Comparison of ENCODE assay signal across 22 mouse cellular contexts in genomic region chr1:33637827-33638226, GRCm38 (mm10). TPM values are rescaled to one million over a fixed set of nuclear protein-coding genes. Genes with fewer than 3 reads are reported as not detected.
DNase-seq lines count a peak whose midpoint lies in the region; ATAC-seq and TF ChIP-seq lines count a peak whose summit lies in the region.
"Had no signal": no experiment of that assay in that cellular context is flagged by ENCODE, and none has a peak within 500 bp of the region (broad histone marks: within the 10 kb centered on the region; RNA-seq: fewer than 3 reads in every experiment).

No protein-coding gene starts in this region.

- H3K36me3 ChIP-seq in forebrain, embryonic 15.5 days: 0 out of 2 replicates have a peak, but pooled peaks cover 2% of the 10 kb centered on the region
- peaks cover 11% of the 10 kb centered on the region for H3K36me3 ChIP-seq in forebrain, embryonic 14.5 days (ENCODE audit: control insufficient read depth, insufficient read depth, low read length)
- no peaks in the 10 kb centered on the region; the same call in none of the 2 replicates for H3K36me3 ChIP-seq in testis, adult 2 months (ENCODE audit: control insufficient read depth, insufficient read depth, low read length)
- peaks cover 24% of the 10 kb centered on the region for H3K36me3 ChIP-seq in hindbrain, embryonic 12.5 days

- H3K4me2 ChIP-seq in forebrain, embryonic 15.5 days (replicated peaks): no peak overlapping the region
- no peak overlapping the region for H3K4me2 ChIP-seq in forebrain, embryonic 14.5 days (ENCODE audit: low read length)
- H3K4me2 ChIP-seq in hindbrain, embryonic 12.5 days (replicated peaks): no peak overlapping the region
- H3K4me2 ChIP-seq: forebrain, embryonic 12.5 days; heart, embryonic 11.5 days; heart, embryonic 15.5 days; hindbrain, embryonic 15.5 days had no signal

- no peak overlapping the region for H3K27ac ChIP-seq in forebrain, embryonic 15.5 days (replicated peaks)
- H3K27ac ChIP-seq in forebrain, embryonic 14.5 days (ENCODE audit: low read depth, low read length): no peak overlapping the region
- H3K27ac ChIP-seq in testis, adult 2 months (ENCODE audit: control insufficient read depth, insufficient read depth, low read depth, low read length): peak overlapping the region; percentile 48
- no peak overlapping the region for H3K27ac ChIP-seq in hindbrain, embryonic 12.5 days
- H3K27ac ChIP-seq: forebrain, embryonic 12.5 days; heart, embryonic 15.5 days; hindbrain, embryonic 15.5 days had no signal

- no peak overlapping the region for H3K4me3 ChIP-seq in forebrain, embryonic 15.5 days
- no peak overlapping the region for H3K4me3 ChIP-seq in forebrain, embryonic 14.5 days (ENCODE audit: low read depth, low read length)
- peak overlapping the region; percentile 52 for H3K4me3 ChIP-seq in testis, adult 2 months (ENCODE audit: control insufficient read depth, low read depth, low read length)
- H3K4me3 ChIP-seq in hindbrain, embryonic 12.5 days: no peak overlapping the region
- H3K4me3 ChIP-seq: forebrain, embryonic 12.5 days; heart, embryonic 15.5 days; hindbrain, embryonic 15.5 days had no signal

- TF ChIP-seq POLR2A in testis, adult 2 months (IDR thresholded peaks at IDR 0.05; ENCODE audit: control insufficient read depth, low read depth, low read length): peak; percentile 85

- H3K27me3 ChIP-seq in forebrain, embryonic 15.5 days: no peaks in the 10 kb centered on the region
- no peaks in the 10 kb centered on the region for H3K27me3 ChIP-seq in forebrain, embryonic 14.5 days (replicated peaks; ENCODE audit: control insufficient read depth, insufficient read depth, low read length)
- H3K27me3 ChIP-seq in testis, adult 2 months (ENCODE audit: control insufficient read depth, insufficient read depth, low read length): no peaks in the 10 kb centered on the region
- no peaks in the 10 kb centered on the region for H3K27me3 ChIP-seq in hindbrain, embryonic 12.5 days
- H3K27me3 ChIP-seq: CH12.LX; forebrain, embryonic 12.5 days; heart, embryonic 15.5 days; hindbrain, embryonic 15.5 days; Patski had no signal

- H3K9me3 ChIP-seq in forebrain, embryonic 15.5 days: no peaks in the 10 kb centered on the region
- H3K9me3 ChIP-seq in forebrain, embryonic 14.5 days (replicated peaks; ENCODE audit: control insufficient read depth, low read length): 0 out of 2 replicates have a peak, but pooled peaks cover 2% of the 10 kb centered on the region
- 0 out of 2 replicates have a peak, but pooled peaks cover 3% of the 10 kb centered on the region for H3K9me3 ChIP-seq in hindbrain, embryonic 12.5 days (replicated peaks)
- H3K9me3 ChIP-seq: forebrain, embryonic 12.5 days; heart, embryonic 15.5 days; hindbrain, embryonic 15.5 days had no signal

- ATAC-seq in forebrain, embryonic 15.5 days (replicated peaks): 0 out of 2 replicates have a peak, but pooled peaks have one; percentile 52
- ATAC-seq in forebrain, embryonic 14.5 days: no peak
- no peak for ATAC-seq in hindbrain, embryonic 12.5 days (ENCODE audit: low FRiP score)
- ATAC-seq in megakaryocyte-erythroid progenitor cell, adult 5-6 weeks (replicated peaks; ENCODE audit: low FRiP score, low TSS enrichment, poor library complexity, severe bottlenecking): no peak
- ATAC-seq: intestine, embryonic 16.5 days; Patski had no signal

- no peak overlapping the region for H3K9ac ChIP-seq in forebrain, embryonic 15.5 days (replicated peaks)
- H3K9ac ChIP-seq in forebrain, embryonic 14.5 days (ENCODE audit: low read length): no peak overlapping the region
- H3K9ac ChIP-seq in hindbrain, embryonic 12.5 days: no peak overlapping the region
- H3K9ac ChIP-seq: forebrain, embryonic 12.5 days; heart, embryonic 15.5 days; hindbrain, embryonic 15.5 days had no signal

- no peak for TF ChIP-seq CTCF in testis, adult 2 months (IDR thresholded peaks at IDR 0.05; ENCODE audit: control insufficient read depth, insufficient read depth, insufficient replicate concordance, low read depth, low read length)

- WGBS in forebrain, embryonic 15.5 days: 93% methylated on average over 14 of the region's 14 CpGs
- 96% methylated on average over 14 of the region's 14 CpGs for WGBS in forebrain, embryonic 14.5 days
- 96% methylated on average over 14 of the region's 14 CpGs for WGBS in hindbrain, embryonic 12.5 days

- DNase-seq in forebrain, embryonic 14.5 days (ENCODE audit: low spot score): no peak
- DNase-seq in testis, postnatal 10 days (ENCODE audit: low spot score): no peak
- DNase-seq in R1 (ENCODE audit: low read depth, low spot score): peak; percentile 82
- peak; percentile 21 for DNase-seq in testis, postnatal 14 days (ENCODE audit: low spot score)
- DNase-seq: adrenal gland, postnatal 10 days; cerebellum, adult 18-20 months; cerebellum, adult 9-11 months; gastrocnemius, postnatal 36 days; heart, adult 18-20 months; heart, postnatal 14 days; kidney, adult 2 months had no signal

- no peaks in the 10 kb centered on the region for H3K4me1 ChIP-seq in forebrain, embryonic 15.5 days
- no peaks in the 10 kb centered on the region for H3K4me1 ChIP-seq in forebrain, embryonic 14.5 days (ENCODE audit: control insufficient read depth, insufficient read depth, low read length)
- peaks cover 7% of the 10 kb centered on the region for H3K4me1 ChIP-seq in testis, adult 2 months (ENCODE audit: control insufficient read depth, insufficient read depth, low read length)
- H3K4me1 ChIP-seq in hindbrain, embryonic 12.5 days: no peaks in the 10 kb centered on the region
- H3K4me1 ChIP-seq: forebrain, embryonic 12.5 days; heart, embryonic 15.5 days; hindbrain, embryonic 15.5 days had no signal

RNA-seq across cellular contexts. Expression of gene Prim2, which starts 31.8 kb away (rescaled TPM):
- polyA plus RNA-seq in forebrain, embryonic 15.5 days (2015; fragmentation: Nextera tagmentation; extraction: Ambion mirVana): 33.5 and 35.0 TPM in 2 replicates
- 36.8 and 37.4 TPM in 2 replicates for polyA plus RNA-seq in forebrain, embryonic 14.5 days (2014; fragmentation: Nextera tagmentation; extraction: Ambion mirVana)
- polyA plus RNA-seq in testis, adult 2 months (2012; rRNA removed): 14.7 and 17.0 TPM in 2 replicates
- 30.0 and 31.1 TPM in 2 replicates for polyA plus RNA-seq in hindbrain, embryonic 12.5 days (2016; fragmentation: Nextera tagmentation; extraction: Ambion mirVana)
- total RNA-seq in megakaryocyte-erythroid progenitor cell, adult 5-6 weeks (2014; fragmentation: Nextera tagmentation): 88.7 and 102 TPM in 2 replicates
- 94.2 and 137 TPM in 2 replicates for total RNA-seq in megakaryocyte-erythroid progenitor cell, adult 5-6 weeks (2017)

Comparison
In these comparisons a context has a peak if more than half of its experiments do, and no peak if none do; other contexts are left out.
1. DNase-seq: peak in R1 (single experiment) and testis, postnatal 14 days (single experiment); none in forebrain, embryonic 14.5 days (single experiment) and testis, postnatal 10 days (single experiment).